Mouse (Mus musculus) MEL (cell line): Measurements from ENCODE around the gene Tamm41.

Source experiments
- CTCF ChIP-seq, 3 experiments: IDR thresholded peaks in 2 of 3; conservative IDR thresholded peaks in 1 of 3; 2 replicates each; pipeline ENCODE4 v1.5.1; 2011 to 2012; ENCODE audit warnings: low read length in 3 of 3, low read depth in 2 of 3, mild to moderate bottlenecking in 2 of 3, improper control_type of control experiment in 1 of 3, inconsistent platforms in 1 of 3, mixed read lengths in 1 of 3, moderate library complexity in 1 of 3; ENCODE audit not compliant: control insufficient read depth in 1 of 3, insufficient read depth in 1 of 3, poor library complexity in 1 of 3, severe bottlenecking in 1 of 3
- JUND ChIP-seq: IDR thresholded peaks from 2 replicates; pipeline ENCODE4 v1.6.1; 2011; ENCODE audit warnings: low read depth, mild to moderate bottlenecking, improper control_type of control experiment, low read length
- POLR2A ChIP-seq, 2 experiments: IDR thresholded peaks; 2 replicates each; pipeline ENCODE4 v1.6.1; 2011 to 2012; ENCODE audit warnings: low read length in 2 of 2, mild to moderate bottlenecking in 2 of 2, control low read depth in 1 of 2, improper control_type of control experiment in 1 of 2, low read depth in 1 of 2, moderate library complexity in 1 of 2; ENCODE audit not compliant: control insufficient read depth in 1 of 2, insufficient read depth in 1 of 2, poor library complexity in 1 of 2
- SIN3A ChIP-seq: IDR thresholded peaks from 2 replicates; pipeline ENCODE4 v1.6.1; 2012; ENCODE audit warnings: low read length, improper control_type of control experiment, inconsistent platforms
- SMC3 ChIP-seq: IDR thresholded peaks from 2 replicates; pipeline ENCODE4 v1.6.1; 2011; ENCODE audit warnings: low read depth, low read length, improper control_type of control experiment
- ZNF384 ChIP-seq: IDR thresholded peaks from 2 replicates; pipeline ENCODE4 v1.6.1; 2012; ENCODE audit warnings: low read depth, mild to moderate bottlenecking, inconsistent platforms, low read length, improper control_type of control experiment

- TF ChIP-seq JUND (no peak), ZNF384 (no peak), CTCF (IDR thresholded peaks at IDR 0.05 in 2 of 3, conservative IDR thresholded peaks at IDR 0.05 in 1 of 3; ENCODE audit: control insufficient read depth in 1 of 3, insufficient read depth in 1 of 3, low read depth in 2 of 3, low read length in 3 of 3, poor library complexity in 1 of 3, severe bottlenecking in 1 of 3) (no peak), SMC3 (no peak), POLR2A (IDR thresholded peaks at IDR 0.05; ENCODE audit: control insufficient read depth in 1 of 2, insufficient read depth in 1 of 2, low read depth in 1 of 2, low read length in 2 of 2, poor library complexity in 1 of 2) (no peak), SIN3A (no peak)
These were observed 70.1 kb downstream of the Tamm41 start for GRCm38 (mm10) chr6:114967623-114968022.
